Mouse (Mus musculus) lung, adult 2 months (tissue): ENCODE results near the gene Pclo.

Experiments used
- CTCF ChIP-seq: fragments of 200-500 bp; IDR thresholded peaks from 2 replicates; pipeline ENCODE4 v1.5.1; 2011; ENCODE audit warnings: mild to moderate bottlenecking, low read length, control low read depth; ENCODE audit not compliant: insufficient read depth
- POLR2A ChIP-seq: fragments of 200-500 bp; IDR thresholded peaks from 2 replicates; pipeline ENCODE4 v1.6.1; 2011; ENCODE audit warnings: low read depth, mild to moderate bottlenecking, control low read depth, low read length, borderline replicate concordance; ENCODE audit errors: extremely low read depth

- TF ChIP-seq CTCF, result no peak
- no peak for TF ChIP-seq POLR2A
Observed at GRCm38 (mm10) chr5:14508522-14508921, 6.2 kb upstream of the Pclo start.
